Mouse (Mus musculus) brain, embryonic 18.5 days (tissue): ENCODE data around the gene Phf7.

Experiments used
- DNase-seq: peaks from one replicate; pipeline ENCODE4 v3.0.0-alpha.2; 2012; ENCODE audit warnings: low read depth, low spot score

Phf7 gene

DNA sequence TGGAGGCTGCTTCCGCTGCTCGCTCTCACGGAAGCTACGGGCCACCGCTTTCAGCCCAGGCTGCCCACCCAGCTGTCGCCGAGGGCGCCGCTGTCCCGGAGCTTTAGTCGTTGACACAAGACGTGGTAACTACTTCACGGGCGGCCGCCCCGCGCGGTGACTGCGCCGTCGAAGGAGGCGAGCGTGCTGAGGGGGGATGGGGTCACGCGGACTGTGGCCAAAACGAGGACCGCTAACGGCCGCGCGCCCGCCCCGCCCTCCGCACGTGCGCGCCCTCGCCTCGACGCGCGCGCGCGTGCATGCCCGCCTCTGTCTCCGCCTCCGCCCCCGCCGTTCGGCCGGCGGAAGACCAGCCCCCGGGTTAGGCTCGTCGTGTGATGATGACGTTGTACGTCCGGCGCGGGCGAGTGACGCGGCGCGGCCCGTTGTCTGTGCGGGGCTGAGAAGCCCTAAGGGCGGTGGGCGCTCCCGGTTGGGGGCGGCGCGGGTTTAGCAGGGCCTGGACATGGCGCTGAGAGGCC is at the start of gene Phf7, which contains the start of gene Bap1:
Gene Phf7 (minus strand): TSS at position 234 of the 521 bp plus-strand sequence.
Gene Bap1 (plus strand): TSS at position 367 of the 521 bp plus-strand sequence.
- DNase-seq, result peak; percentile 83

DNA sequence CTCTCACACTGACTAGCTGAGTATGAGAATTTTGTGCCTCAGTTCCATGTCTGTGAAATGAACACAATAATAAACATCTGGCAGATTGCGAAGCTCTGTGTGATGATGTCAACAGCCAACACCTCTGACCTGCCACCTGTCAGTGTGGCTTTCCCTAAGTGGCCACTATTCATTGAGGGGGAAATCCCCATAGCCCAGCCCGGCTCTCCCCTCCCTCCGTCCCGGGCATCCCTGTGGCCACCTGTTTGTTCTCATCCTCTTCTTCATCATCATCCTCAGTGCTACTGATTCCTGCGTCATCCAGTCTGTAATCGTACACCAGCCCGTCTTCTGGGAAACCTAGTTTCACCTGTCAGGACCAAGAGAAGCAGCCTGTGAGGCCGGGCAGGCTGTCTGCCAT is 34.6 kb upstream of the Phf7 start:
- no peak for DNase-seq

DNA sequence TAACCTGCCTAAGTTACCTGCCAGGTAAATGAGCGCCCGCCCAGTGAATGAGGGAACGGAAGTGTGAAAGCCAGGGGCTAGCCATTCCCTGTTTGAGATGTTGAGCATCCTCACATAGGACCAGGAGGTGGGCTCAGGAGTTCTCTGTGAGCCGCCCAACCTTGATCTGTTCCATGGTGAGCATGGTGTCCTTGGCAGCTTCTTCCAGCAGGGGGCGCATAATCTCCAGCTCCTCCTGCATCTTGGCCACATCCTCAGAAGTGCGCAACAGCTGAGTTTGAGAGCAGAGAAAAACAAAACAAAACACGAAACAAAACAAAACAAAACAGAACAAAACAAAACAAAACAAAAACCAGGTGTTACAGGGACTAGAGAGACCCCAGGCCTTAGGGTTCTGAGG is 21.0 kb upstream of the Phf7 start:
- DNase-seq, result no peak

GRCm38 (mm10) chr14:31271121-31271520 is 20.0 kb upstream of the Phf7 start:
- no peak for DNase-seq

DNA sequence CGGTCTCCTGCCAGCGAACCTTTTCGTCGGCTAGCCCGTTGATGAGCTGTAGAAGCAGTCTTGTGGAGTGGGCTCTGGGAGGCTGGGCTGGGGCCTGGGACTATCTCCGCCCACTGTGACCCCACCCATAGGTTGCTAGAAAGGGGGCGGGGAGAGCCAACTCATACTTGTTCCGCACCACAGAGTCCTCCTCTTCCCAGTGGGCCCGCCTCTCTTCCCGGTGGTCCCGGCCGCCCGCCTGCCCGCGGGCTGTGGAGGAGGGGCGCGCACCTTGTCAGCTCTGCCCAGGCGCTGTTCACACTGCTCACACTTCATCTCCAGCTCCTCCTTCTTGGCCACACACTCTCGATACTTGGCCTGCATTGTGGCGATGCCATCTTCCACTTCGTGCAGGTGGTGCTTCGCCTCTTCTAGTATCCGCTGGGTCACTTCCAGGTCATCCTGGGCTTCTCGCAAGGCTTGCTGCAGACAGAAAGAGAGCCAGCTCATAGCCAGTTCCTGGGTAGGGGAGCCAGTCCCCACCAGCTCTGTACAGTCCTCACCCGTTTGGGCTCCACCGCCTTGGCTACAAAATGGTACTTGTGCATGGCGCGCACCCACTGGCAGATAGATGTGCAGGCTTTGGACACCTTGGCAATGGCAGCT is 18.5 kb upstream of the Phf7 start:
- DNase-seq, result no peak

DNA sequence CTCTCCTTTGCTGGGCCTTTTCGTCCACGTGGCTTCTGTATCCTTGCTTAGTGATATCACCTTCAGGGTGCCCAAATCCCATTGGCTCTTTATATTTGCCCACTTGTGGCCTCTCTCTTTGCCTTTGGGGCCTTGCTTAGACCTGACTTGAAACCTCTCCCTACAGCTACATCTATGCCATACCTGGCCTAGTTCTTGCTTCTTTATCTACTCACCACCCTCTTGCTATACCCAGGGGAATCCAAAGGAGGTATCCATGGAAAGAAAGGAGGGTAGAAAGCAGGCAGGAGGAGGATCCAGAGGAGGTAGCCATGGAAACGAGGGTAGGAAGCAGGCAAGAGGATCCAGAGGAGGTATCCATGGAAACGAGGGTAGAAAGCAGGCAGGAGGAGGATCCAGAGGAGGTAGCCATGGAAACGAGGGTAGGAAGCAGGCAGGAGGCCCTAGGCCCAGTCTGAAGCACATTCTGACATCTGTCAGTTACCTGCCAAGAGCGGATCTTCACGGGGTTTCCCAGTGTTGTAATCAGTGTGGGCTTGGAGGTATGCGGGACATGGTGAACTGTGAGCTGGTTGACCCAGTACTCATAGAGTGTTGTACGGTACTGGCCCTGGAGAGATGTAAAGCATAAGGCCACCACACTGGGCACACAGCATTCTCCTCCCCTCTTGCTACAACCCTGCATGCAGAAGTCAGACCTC is 17.3 kb upstream of the Phf7 start:
- DNase-seq, result no peak

GRCm38 (mm10) chr14:31267649-31268048 is 16.5 kb upstream of the Phf7 start:
- DNase-seq, result no peak

GRCm38 (mm10) chr14:31260932-31261331 is 9.8 kb upstream of the Phf7 start:
- no peak for DNase-seq

GRCm38 (mm10) chr14:31260374-31260773 is 9.3 kb upstream of the Phf7 start:
- no peak for DNase-seq

- no peak for DNase-seq
These were observed 7.4 kb upstream of the Phf7 start for GRCm38 (mm10) chr14:31258476-31259050.

- DNase-seq, result no peak
These were observed 974 bp upstream of the Phf7 start for GRCm38 (mm10) chr14:31252091-31252490.

DNA sequence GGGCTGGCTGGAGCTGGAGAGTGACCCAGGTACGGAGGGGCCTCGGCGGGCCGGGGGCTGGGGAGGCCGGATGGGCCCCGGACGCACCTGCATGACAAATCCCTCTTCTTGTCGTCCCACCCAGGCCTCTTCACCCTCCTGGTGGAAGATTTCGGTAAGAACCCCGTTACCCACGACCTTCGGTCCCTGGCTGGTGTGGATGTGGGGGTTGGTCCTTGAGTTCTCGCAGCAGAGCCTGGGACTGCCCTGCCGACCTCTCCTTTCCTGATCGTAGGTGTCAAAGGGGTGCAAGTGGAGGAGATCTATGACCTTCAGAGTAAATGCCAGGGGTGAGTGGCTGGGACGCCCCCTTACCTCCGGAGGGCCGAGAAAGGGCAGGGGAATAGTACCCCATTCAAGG is 509 bp upstream of the Phf7 start:
- DNase-seq, result no peak

DNA sequence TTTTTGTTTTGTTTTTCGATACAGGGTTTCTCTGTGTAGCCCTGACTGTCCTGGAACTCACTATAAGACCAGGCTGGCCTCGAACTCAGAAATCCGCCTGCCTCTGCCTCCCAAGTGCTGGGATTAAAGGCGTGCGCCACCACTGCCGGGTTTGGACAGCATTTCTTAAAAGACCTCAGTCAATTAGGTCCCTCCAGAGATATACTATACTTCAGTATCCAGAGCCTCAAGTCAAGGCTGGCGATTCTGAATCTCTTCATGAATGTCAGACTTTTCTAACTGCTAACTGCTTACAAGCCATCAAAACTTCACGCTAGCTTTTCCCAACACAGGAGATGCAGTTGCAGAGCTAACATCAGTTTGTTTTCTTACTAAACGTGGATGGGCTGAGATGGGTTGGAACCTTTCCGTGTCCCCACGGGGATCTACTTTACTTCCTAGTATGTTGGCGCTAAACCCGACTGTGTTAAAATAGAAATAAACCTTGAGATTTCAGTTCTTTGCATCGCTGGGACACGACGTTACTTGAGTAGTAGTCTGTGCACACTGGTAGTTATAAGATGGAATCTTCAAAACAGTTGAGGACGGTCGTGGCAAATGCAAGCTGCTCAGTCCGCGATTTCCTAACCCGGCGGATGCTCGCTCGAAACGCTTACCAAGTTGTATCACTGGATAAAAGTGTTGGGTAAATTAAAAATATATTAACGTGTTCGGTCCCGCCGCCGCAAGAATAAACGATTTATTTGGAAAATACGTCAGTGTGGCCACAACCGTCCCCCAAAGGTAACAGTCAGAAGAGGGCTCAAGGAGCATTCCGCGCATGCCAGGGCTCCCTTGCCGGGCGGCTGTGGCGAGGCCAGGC is 664 bp downstream of the Phf7 start:
- DNase-seq, result no peak

- DNase-seq, result no peak
These were observed 2.7 kb downstream of the Phf7 start for GRCm38 (mm10) chr14:31248396-31248795.

GRCm38 (mm10) chr14:31245946-31246345 is 5.2 kb downstream of the Phf7 start:
- DNase-seq, result no peak

- DNase-seq, result no peak
These were observed 6.3 kb downstream of the Phf7 start for GRCm38 (mm10) chr14:31244777-31245176.

DNA sequence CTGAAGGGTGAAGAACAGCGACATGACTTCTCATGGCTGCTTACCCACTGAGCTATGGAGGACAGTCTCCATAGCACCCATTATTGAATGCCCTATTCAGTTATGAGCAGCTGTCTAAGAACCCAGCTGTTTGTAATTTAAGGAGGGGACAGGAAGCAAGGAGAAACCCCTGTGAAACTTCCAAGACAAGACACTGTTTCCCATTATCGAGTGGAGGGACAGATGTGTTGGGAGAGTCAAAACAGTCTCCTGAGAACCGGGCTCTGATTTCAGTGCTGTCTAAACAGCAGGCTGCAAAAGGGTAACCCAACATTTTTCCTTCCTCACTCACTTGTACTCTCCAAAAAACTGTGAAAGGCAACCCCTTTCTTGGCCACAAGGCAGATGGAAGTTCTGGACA is 10.6 kb downstream of the Phf7 start:
- no peak for DNase-seq

DNA sequence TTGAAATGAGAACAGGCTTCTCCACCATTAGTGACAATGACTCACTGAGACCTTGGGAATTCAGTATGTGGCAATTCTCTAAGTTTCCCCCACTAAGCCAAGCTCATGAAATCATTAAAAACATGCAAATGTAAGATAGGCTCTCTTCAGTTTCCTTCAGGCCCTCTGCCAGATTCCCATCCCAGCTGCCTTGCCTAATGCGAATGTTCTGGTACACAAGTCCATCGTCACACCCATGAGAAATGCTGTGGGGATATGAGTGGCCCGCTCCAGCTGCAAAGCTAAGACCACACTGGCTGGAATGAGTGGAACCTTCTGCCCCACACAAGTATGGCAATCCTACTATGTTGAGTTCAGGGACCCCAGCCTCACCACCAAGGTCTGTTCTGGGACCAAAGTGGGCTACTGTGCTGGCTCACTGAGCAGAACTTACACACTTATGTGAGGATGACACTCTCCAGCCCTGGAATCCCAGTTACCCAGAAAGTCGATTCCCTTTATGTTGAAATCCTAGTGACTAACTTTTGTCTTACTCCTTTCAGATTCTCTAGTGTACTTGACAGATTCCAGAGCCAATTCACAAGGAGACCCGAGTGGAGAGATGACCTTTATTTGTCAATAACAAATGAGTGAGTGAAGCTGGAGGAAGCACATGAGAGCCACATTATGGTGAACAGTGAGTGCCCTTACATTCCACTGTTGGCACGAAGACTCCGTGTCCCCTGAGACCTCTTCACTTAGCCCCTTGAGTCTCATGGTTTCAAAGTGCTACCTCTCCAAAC is 13.8 kb downstream of the Phf7 start:
- no peak for DNase-seq

- DNase-seq, result peak; percentile 40
These were observed 17.0 kb downstream of the Phf7 start for GRCm38 (mm10) chr14:31233996-31234591.
